Mouse (Mus musculus): Measurements from ENCODE around the gene Kti12.

Kti12 gene

DNA sequence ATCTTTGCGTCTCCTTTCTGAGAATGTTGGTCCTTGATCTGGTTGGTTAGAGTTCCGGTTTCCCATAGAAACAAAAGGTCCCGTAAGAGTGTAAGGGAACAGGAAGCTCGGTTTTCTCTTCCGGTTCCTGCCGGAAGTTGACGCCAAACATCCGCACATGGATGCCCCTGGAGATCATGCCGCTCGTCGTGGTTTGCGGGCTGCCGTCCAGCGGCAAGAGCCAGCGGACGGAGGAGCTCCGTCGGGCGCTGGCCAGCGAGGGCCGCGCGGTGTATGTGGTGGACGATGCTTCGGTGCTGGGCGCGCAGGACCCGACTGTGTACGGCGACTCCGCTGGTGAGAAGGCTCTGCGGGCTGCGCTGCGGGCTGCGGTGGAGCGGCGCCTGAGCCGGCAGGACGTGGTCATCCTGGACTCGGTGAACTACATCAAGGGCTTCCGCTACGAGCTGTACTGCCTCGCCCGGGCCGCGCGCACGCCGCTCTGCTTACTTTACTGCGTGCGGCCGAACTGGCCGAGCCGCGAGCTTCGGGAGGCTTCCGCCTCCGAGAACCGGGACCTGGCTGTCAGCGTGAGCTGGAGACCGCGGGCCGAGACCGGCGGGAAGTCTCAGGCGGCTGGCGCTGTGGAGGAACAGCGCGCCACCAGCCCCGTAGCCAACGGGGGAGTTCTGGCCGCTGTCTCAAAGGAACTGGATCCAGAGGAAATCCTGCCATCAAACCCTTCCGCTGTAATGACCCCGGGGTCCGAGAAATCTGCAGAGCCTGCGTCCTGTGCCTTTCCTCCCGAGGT is at the start of gene Kti12:
Gene Kti12, plus strand, starts transcription at position 71 of the 790 bp plus-strand sequence.
- DNase-seq: peak; percentile 83

DNA sequence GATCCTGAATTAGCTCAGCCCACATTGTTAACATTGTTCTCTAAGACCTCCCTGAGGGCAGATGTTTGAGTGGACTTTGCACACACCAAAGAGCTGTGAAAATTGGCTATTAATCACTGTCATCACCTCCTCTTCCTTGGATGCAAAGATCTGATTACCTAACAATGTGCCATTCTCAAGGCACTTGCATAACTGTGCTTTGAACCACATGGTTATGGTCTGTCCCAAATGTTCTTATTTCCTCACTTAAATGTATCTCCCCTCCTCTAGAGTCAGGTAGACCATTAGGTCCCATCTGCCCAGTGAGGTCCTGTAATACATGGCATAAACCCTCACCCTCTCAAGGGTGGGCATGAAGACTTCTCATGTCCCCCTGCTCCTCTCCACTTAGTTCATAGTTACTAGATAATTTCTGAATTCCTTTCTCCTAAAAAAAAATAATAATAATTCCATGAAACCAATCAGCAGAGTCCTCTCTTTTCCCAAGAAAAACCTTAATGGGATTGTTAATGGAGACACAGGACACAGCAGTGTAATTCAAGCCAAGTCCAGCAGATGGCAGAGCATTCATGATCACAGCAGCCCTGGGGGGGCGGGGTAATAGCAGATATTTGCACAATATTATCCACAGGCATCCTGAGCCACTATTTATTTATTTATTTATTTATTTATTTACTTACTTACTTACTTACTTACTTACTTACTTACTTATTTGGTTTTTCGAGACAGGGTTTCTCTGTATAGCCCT is 49.3 kb upstream of the Kti12 start:
- peak; percentile 44 for DNase-seq

DNA sequence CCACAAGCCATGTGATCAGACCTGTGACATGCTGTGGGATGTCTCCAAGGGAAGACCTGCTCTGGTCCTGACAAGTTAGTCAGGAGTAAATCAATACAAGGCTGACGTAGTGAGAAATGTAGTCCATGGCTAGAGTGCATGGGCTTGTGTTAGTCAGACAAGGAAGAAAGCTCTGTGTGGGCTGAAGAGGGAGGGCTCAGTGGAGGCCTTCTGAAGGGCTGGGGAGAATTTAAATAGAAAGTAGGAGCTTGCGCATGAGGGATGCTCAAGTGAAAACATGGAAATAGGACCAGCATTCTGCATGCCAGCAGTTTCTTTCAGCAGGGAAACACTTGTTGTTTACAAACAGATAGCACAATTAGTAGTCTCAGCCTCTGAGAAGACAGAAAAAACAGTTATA is 44.0 kb upstream of the Kti12 start:
- DNase-seq: no peak

DNA sequence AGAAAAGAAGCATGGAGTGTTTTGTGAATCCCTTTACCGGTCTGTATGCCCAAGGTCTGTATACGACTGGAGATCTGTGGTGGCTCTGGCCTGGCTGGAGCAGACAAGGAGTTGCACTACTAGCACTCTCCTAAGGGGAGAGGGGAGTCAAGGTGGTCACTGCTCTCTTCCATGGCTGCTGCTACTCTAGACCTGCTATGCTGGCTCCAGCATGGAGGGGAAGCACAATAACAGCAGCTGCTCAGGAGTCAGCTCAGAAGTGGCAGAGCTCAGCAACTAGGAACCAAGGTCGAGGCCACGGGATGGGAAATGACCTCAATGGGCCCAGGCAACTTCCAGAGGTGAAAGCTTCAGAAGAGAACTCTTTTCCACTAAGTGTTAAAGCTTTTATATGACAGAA is 36.4 kb upstream of the Kti12 start:
- no peak for DNase-seq

DNA sequence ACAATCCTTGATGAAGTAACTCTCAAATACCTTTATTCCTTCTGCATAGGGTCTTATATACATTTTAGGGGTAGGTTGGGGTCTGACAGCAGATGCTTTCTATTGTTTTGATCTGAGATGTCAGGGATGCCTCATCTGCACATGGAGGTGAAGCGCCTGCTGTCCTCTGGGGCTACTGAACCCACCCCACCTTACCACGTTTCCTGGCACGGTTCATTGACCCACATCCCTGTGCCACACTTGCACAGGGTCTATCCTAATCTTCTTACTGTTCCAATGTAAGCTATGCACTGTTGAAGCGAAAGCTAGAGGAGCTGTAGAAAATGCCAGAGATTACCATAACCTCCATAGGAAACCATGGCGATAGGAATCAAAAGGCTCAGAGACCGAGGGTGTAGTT is 36.0 kb upstream of the Kti12 start:
- no peak for DNase-seq

DNA sequence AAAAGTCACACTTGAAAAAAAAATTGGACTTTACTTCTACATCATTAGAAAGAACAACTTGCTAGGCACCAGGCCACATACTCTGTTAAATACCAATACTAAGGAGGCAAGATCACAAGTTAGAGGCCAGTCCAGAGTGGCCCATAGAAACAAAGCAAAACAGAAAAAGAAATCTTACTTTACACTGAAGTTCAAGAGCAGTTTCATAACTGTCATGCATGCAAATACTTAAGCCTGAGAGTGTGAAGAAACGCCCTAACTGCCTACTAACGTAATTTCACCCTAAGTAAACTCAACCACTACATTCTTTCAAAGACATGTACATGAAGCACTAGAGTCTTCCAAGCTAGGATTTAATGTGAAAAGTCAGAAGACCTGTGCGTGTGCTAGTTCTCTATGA is 21.9 kb upstream of the Kti12 start:
- DNase-seq: no peak

DNA sequence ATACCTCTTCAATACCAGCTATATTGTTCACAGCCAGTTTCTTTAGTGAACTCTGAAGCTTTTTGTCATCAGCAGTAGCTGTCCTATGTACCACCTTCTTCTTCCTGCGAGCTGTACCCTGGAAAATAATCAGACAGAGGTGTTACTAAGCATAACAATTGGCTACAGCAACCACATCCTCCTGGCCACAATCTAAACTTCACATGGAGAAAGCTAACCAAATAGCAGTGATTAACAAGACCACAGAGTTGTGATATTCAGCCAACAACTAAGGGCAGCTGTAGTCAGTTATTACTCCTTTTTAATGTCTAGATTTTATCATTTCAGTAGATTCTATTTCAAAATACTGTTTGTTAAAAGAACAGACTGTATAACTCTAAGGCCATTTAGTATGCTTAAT is 21.5 kb upstream of the Kti12 start:
- DNase-seq: no peak

DNA sequence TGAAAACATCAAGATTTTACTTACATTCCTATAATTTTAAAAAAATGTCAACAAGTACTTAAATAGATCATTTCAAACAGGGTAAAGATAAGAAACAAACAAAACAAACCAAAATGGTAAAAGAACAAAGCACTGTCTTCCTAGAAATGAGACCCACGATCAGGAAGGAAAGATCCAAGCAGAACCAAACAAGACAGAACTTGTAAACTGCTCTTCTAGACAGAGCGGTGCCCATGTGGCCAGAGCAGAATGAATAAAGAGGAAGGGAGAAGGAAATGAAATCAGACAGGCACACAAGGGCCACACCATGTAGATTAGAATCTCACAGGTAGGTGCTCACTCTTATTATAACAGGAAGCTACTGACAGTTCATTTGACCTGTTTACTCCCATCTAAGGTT is 20.9 kb upstream of the Kti12 start:
- DNase-seq: no peak

DNA sequence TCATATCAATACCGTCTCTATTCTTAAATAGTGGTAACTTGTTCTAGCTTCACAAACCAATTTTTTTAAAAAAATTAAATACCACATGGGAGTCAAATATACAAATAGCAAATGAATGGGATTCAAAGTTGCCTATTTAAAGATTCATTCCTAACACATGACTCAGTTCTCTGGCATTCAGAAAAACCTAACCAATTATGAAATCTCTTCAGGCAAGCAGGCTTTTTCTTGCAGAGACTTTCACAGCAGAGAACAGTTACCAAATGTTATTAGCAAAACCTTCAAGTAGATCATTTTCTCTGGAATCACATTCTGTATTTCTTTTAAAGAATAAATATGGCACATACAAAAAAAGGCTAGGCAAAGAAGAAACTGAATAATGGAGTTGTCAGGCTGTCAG is 16.9 kb upstream of the Kti12 start:
- DNase-seq: no peak

DNA sequence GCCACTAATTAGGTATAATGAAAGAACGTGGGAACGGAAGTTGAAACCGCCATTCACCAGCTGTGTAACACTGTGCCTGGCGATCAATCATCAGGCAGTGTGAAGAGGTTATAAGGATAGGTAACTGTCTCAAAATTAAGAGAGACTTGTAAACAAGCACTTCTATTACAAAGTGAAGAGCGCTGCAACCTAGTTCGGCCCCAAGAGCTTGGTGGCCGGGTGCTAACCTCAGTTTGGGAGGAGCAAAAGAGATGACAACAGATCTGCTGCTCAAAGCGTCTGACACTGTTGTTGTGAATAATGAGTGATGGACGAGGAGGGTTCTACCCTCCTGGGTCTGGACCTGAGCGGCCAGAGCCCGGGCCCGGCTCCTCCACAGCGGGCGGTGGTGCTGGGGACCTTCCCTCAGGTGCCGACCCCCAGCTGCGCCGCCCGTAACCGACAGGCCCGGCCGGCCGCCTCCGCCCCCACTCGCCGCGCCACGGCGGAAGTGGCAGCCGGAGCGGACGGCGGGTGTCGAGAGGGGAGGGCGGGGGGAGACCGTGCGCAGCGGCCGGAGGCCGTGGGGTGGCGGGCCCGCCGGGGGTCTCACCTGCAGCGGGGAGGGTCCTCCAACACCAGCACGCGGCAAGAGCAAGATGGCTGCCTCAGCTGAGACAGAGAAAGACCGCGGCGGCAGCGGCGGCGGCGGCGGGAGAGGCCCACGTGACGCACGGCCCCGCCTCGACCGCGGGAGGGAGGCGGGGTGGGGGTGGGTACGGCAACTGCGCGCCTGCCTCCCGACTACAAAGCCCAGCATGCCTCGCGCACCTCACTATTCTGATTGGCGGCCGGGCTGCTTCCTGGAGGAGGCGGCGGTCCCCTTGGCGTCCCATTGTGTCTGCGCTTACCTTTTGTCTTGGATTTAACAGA is 14.4 kb upstream of the Kti12 start, which contains the start of gene Btf3l4:
Gene Btf3l4, minus strand, starts transcription at position 699 of the 912 bp plus-strand sequence.
- peak; percentile 89 for DNase-seq

DNA sequence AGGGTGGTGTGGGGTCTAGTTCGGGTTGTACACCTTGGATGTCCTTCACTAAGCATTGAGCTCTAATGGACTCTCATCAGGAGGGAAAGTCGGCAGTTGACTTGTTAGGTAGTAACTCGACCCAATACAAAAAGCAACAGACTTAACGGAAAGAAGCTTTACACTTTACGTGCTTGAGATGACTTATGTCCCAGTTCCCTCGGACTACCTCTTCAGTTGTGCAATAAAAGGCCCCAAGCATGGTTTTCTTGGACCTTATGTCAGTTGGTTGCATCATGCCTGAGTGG is 13.8 kb upstream of the Kti12 start:
- DNase-seq: no peak

DNA sequence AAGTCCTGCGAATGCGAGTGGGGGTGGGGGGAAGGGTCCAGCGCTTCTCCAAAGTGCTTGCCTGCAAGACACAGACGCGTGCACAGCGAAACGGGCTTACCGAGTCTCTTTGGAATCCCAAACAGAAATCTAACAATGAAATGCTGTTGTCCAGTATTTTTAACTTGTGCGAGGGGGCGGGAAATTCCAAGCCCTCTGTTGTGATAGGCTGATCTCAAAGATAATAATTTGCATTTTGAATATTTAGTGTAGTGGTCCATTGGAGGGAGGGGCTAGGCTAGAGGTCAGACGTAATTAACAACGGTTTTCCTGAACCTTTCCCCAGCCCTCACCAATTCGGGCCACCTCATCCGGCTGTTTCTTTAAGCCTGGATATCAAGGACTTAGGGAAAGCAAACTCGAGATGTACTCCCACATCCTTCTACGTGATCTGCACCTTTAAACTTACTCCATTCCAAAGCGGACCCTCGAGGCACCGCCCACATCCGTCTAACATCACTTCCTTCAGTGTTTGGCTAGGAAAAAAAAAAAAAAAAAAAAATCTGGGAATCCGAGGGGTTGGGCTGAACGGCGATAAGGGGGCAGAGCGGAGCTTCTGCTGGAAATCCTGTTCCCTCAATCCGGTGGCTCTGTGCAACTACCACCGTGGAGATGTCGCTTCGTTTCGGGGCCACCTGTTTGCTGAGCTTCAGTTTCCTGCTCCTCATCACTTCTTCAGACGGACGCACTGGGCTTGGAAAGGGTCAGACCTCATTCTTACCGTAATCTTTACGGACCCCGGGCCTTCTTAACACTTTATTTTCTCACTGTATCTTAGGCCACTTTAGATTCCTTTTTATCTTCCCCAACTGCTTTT is 13.2 kb upstream of the Kti12 start, which contains the start of gene Txndc12:
Gene Txndc12, plus strand, starts transcription at position 487 of the 856 bp plus-strand sequence.
- DNase-seq: peak; percentile 93

DNA sequence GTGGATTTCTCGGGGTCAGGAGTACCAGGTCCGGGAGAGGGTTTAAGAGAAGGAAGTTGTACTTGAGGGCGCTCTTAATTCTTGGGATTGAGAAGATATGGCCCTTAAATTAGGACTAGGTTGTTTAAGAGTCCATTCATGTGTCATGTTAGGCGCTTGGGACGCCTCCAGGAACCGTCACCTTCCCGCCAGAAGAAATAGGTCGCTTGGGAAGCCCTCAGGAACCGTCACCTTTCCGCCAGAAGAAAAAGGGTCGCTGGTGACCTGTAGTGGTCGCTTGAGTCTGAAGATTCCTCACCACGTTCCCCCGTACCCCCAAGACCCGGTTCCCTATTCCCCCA is 12.6 kb upstream of the Kti12 start:
- no peak for DNase-seq

DNA sequence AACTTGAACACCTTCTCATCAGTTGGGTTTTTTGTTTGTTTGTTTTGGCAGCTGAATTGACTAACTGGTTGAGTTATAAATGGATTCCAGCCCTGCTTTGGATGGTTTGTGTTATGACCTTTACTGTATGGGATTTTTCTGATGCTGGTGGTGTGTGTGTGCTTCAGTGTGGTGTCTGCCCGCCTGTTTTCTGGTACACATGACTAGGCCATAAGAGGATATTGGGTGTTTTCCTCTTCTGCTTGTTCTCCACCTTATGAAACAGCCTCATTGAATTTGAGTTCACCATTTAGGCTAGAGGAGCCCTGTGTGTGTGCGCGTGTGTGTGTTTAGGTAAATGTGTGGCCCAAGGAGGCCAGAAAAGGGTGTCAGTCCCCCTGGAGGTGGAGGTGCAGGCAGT is 12.1 kb upstream of the Kti12 start:
- peak; percentile 16 for DNase-seq

DNA sequence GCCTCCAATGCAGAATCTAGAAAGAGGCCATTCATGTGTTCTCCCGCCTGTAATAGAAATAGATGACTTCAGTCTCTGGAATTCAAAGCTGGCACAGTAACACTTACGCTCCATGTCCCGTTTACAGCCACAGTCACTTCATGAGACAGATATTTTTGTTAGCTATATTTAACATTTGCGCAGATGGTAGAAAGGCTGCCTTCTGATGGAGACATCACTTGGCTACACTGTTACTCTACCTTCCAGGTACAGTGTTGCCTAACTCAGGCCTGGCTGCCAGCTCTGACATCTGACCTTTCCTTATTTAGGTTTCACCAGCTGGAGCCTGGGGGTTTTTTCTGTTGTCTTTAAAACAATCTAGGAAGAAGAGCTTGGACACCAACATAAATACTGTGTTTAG is 9.6 kb upstream of the Kti12 start:
- DNase-seq: no peak

DNA sequence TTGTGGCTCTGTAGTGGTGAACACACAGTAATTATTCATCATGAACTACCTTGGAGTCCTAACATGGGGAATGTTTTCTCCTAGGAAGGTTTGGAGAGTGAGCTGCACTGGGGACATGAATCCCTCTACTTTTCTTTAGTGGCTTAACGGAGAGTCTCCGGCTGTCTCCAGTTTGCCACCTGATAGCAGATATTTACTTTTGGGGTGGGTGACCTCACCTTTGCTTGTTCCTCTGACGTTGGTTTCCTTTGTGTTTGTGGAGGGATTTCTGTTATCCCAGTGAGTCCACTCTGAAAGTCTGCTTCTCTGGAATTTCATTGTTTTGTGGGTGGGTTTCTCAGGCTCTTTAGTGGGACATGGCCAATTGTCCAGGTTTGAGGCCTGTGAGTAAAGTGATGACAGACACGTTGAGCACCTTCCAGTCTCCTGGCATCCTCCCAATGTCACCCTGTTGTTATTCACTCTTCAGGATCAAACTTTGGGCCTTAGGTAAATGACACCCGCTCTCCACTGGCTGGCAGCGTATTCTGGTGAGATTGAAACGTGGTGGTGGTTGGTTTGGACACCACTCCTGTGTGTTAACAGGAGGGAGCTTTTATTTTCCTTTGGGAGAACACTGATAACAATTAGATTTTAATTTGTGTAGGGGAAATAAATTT is 5.5 kb upstream of the Kti12 start:
- no peak for DNase-seq

DNA sequence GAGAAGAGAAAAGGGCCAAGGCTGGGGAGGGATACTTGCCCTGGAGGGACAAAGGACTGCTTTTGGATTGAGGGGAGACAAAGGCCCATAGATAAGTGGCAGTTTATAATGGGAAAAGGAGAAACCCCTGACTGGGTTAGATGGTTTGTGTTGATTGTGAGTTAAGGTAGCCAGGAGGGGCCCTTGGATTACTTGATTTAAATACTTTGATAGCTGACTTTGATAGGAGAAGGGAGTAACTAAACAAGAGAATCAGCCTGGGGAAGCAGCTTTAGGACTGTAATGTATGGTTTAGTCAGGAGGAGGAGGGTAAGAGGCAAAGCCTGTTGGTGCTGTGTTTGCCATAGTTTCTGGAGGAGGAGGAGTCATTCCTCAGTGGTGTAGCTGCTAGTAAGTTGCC is 4.2 kb upstream of the Kti12 start:
- no peak for DNase-seq

DNA sequence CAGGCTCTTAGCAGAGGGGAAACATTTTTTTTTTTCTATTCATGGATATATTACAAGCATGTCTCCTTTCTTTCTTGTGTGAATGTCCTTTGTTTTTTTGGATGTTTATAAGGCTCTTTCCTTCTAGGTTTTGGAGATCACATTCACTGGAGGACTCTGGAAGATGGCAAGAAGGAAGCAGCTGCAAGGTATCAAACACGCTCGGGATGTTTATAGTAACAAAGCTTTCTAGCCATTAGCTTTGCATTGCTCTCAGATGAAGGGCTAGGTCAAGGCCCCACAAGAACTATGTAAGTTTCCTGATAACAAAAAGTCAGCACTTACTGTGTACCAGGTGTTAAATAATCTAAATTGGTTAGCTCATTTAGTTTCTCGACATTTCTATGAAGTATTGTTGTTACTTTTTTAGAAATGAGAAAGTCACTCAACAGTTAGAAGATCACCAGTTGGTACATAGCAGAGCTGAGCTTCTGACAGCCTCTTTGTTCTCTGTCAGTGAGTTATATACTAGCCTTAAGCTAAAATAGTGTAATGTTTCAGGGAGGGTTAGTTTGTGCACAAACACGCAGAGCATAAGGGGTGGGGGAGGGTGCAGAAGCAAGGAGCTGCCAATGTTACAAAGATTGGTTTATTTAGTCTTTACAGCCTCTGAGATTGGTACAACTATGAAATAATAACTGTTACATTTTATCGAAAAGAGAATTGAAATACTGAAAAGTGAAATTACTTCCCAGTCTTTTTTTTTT is 1.6 kb upstream of the Kti12 start:
- DNase-seq: no peak

DNA sequence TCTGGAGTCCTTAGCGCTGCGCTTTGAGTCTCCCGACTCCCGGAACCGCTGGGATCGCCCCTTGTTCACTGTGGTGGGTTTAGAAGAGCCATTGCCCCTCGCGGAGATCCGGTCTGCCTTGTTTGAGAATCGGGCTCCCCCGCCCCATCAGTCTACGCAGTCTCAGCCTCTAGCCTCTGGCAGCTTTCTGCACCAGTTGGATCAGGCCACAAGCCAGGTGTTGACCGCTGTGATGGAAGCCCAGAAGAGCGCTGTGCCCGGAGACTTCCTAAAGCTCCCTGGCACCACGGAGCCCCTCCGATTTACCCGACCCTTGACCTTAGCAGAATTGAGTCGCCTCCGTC is 892 bp downstream of the Kti12 start, which contains the start of gene A730015C16Rik:
Gene A730015C16Rik, minus strand, starts transcription at position 115 of the 344 bp plus-strand sequence.
- no peak for DNase-seq

DNA sequence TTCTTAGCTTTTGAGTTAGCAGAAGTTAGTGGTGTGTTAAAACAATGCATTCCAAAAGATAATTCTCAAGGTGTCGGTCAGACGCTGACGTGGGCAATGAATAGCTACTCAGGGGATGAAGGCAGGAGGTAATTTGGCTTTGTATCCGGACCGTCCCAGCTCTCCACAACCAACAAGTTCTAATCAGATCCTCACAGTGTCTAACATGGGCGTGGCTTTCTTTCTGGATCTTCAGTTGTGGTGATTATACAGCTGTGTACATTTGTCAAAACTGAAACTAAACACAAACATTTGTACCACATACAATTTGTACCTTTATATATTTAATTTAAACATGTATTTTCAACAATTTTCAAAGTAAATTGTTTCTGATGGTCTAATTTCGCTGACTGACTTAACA is 19.2 kb downstream of the Kti12 start:
- DNase-seq: no peak

DNA sequence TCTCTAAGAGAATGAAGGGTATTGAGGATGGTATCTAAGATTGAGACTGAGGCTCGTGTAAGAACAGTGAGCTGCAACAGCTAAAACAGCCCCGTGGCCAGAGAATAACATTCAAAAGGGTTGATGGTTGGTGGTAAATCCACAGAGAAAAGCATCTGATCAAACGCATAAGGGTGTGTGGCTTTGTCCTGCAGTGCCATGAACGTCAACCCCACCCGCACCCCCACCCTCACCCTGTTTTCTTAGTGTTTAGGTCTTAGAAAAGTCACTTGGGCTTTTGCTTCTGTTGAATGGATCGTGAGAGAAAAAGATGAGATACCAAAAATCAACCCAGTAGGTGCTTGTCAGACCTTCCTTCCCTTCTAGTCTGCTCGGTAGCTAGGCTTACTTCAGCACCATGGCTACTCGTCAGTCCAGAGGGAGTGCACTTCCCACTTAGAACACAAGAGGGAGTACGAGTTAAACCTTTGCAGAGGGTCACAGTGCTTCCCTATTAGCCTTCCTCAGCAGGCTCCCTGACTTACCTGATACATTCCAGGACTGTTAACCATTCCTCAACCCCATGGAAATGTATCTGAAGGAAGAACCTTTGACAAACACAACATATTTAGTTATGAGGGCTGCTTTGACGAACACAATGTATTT is 22.3 kb downstream of the Kti12 start:
- peak; percentile 70 for DNase-seq
